Mouse (Mus musculus) lung, adult 2 months (tissue): Measurements from ENCODE around the gene Gm11042.

ENCODE experiments used
- CTCF ChIP-seq: fragments of 200-500 bp; IDR thresholded peaks from 2 replicates; pipeline ENCODE4 v1.5.1; 2011; ENCODE audit warnings: mild to moderate bottlenecking, low read length, control low read depth; ENCODE audit not compliant: insufficient read depth
- POLR2A ChIP-seq: fragments of 200-500 bp; IDR thresholded peaks from 2 replicates; pipeline ENCODE4 v1.6.1; 2011; ENCODE audit warnings: low read depth, mild to moderate bottlenecking, control low read depth, low read length, borderline replicate concordance; ENCODE audit errors: extremely low read depth

GRCm38 (mm10) chr12:74333706-74334105 is 17.5 kb upstream of the Gm11042 start:
- no peak for TF ChIP-seq CTCF
- no peak for TF ChIP-seq POLR2A
